Mouse (Mus musculus) kidney, embryonic 14.5 days (tissue): Measurements from ENCODE around the gene Chka. TPM values are rescaled to one million over a fixed set of nuclear protein-coding genes. Genes with fewer than 3 reads are reported as not detected.

Experiments used
- ATAC-seq: fragments of 200-750 bp; cut with Nextera tagmentation; 2 replicates; pipeline ENCODE4 v1.8.0; 2017; ENCODE audit warnings: moderate number of reproducible peaks, mild to moderate bottlenecking, moderate TSS enrichment, moderate library complexity; ENCODE audit not compliant: low FRiP score, low TSS enrichment
- H3K27ac ChIP-seq: fragments of 300-500 bp; sonication (generic); 2 replicates; pipeline ENCODE4 v1.5.1; 2014; ENCODE audit warnings: low read depth, mild to moderate bottlenecking, low read length, moderate library complexity, mixed read lengths
- H3K27me3 ChIP-seq: fragments of 300-500 bp; sonication (generic); 2 replicates; pipeline ENCODE4 v1.6.1; 2014; ENCODE audit warnings: mild to moderate bottlenecking, low read length; ENCODE audit not compliant: control insufficient read depth, insufficient read depth
- H3K36me3 ChIP-seq: fragments of 300-500 bp; sonication (generic); 2 replicates; pipeline ENCODE4 v1.6.1; 2014; ENCODE audit warnings: low read length, mixed read lengths; ENCODE audit not compliant: control insufficient read depth, insufficient read depth
- H3K4me1 ChIP-seq: fragments of 300-500 bp; sonication (generic); 2 replicates; pipeline ENCODE4 v1.6.1; 2014; ENCODE audit warnings: low read length, mixed read lengths; ENCODE audit not compliant: control insufficient read depth, insufficient read depth
- H3K4me2 ChIP-seq: fragments of 300-500 bp; sonication (generic); replicated peaks from 2 replicates; pipeline ENCODE4 v1.6.1; 2014; ENCODE audit warnings: low read depth, mild to moderate bottlenecking, low read length
- H3K4me3 ChIP-seq: fragments of 300-500 bp; sonication (generic); 2 replicates; pipeline ENCODE4 v1.5.1; 2014; ENCODE audit warnings: mild to moderate bottlenecking, low read length
- H3K9ac ChIP-seq: fragments of 300-500 bp; sonication (generic); 2 replicates; pipeline ENCODE4 v1.6.1; 2014; ENCODE audit warnings: low read depth, mild to moderate bottlenecking, low read length, moderate library complexity
- H3K9me3 ChIP-seq: fragments of 300-500 bp; sonication (generic); 2 replicates; pipeline ENCODE4 v1.6.1; 2016; ENCODE audit warnings: low read length; ENCODE audit not compliant: control insufficient read depth
- WGBS: fragments of 180-500 bp; shearing (Covaris S2); extraction: QIAGEN DNeasy Blood & Tissue Kit; methylation state at CpG from one replicate; pipeline ENCODE4 v1.1.7; 2014; 5-methylcytosine and 5-hydroxymethylcytosine counted together
- polyA plus RNA-seq: library from polyadenylated mRNA; unstranded; fragments of >200 nt; fragmentation: Nextera tagmentation; extraction: Ambion mirVana; gene quantifications from 2 replicates; pipeline ENCODE4 v1.2.1, GENCODE M21; 2014

Chka gene
- polyA plus RNA-seq, 1 experiment from 2014 or later = 62.6 TPM

DNA sequence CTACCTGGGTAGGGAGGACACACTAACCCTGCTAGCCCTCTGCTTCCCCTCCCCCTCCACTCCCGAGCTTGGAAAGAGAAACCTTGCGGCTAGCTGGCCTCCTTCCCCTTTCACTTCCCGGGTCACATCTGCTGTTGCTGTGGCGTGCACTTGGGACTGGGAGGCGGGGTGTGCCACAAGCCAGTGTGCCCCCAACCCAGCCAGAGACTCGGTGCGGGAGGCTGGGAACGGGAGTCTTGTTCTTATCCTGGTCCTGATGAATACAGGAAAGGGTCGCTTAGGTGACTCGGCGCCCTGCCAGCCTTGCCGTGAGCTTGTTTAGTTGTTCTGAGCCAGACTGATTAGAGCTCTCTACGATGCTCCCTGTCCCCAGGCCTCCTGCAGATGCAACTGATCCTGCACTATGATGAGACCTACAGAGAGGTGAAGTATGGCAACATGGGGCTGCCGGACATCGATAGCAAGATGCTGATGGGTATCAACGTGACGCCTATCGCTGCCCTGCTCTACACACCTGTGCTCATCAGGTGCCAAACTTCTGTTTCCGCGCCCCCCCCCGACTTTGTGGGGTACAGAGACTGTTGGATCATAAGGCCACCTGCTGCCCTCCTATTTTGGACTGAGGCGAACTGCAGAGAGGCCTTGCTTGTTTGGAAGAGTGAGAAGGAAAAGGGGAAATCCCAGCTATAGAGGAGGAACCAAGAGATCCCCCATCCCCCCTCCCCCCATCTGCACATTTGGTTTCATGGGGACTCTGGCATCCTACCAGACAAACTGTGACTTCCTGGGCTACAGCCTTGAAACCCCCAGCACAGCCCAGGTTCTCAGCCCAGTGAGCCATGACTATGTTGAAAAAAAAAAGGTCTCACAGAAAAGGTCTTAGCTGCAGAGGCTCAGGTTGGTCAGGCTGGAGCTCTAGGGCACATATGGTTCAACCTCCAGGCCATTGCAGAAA, 84.6 kb downstream of the Chka start:
- peak overlapping the region; percentile 50 for H3K4me3 ChIP-seq
- 0 out of 2 replicates have a peak, but pooled peaks have one; percentile 17 for ATAC-seq

DNA sequence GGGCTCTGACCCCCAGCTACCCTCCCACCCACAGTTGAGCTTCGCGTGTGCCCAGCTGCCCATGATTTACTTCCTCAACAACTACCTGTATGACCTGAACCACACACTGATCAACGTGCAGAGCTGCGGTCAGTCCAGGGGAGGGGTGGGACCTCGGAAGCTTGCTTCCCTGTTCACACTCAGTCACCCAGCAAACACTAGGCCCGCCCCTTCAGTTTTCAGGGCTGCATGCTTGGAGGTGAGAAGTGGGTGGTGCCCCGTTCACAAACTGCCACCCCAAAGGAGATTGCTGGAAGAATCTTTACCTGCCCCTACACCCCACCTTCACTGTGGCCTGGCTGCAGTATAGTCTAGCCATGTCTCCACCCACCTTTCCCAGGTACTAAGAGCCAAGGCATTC, 90.7 kb downstream of the Chka start:
- Histone ChIP-seq H3K4me3 (no peak overlapping the region), H3K9ac (no peak overlapping the region), H3K4me2 (no peak overlapping the region), H3K27me3 (no peaks in the 10 kb centered on the region), H3K36me3 (no peaks in the 10 kb centered on the region), H3K9me3 (no peaks in the 10 kb centered on the region), H3K27ac (no peak overlapping the region), H3K4me1 (no peaks in the 10 kb centered on the region)
- ATAC-seq = no peak
- 86% methylated on average over 7 of the region's 7 CpGs for WGBS

More for the DNA sequence above, 84.6 kb downstream of the Chka start:
- peak overlapping the region; percentile 89 for H3K4me2 ChIP-seq
- WGBS = 6% methylated on average over 22 of the region's 22 CpGs
- H3K27me3 ChIP-seq = no peaks in the 10 kb centered on the region
- H3K9me3 ChIP-seq = no peaks in the 10 kb centered on the region
- H3K9ac ChIP-seq = peak overlapping the region; percentile 59
- peaks cover 6% of the 10 kb centered on the region; the same call in 1 of the 2 replicates for H3K4me1 ChIP-seq
- no peak overlapping the region for H3K27ac ChIP-seq
- H3K36me3 ChIP-seq = no peaks in the 10 kb centered on the region

DNA sequence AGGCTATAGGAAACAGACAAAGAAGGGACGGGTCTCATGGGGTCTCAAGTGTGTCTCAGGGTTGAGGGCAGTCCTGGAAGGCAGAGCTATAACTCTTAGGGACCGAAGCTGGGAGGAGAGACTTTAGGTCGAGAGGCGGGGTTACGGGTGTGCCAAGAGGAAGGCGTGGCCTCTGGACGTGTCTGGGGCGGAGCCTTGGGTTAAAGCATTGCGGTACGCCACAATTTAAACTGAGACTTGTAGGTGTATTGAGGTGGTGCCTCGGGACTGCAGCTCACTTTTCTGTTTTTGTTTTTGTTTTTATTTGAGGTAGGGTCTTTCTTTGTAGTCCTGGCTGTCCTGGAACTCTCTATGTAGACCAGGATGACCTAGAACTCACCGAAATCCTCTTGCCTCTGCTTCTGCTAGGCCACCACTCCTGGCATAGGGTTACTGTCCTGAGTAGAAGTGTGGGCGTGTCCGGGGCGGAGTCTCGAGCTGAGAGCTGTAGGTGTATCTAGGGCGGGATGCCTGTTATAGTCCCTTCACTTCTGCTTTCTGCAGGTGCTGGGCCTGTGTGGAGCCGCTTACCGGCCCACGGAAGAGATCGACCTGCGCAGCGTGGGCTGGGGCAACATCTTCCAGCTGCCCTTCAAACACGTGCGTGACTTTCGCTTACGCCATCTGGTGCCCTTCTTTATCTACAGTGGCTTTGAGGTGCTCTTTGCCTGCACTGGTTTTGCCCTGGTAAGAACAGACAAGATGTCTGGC, 91.6 kb downstream of the Chka start:
- 23% methylated on average over 27 of the region's 27 CpGs for WGBS
- ATAC-seq = 0 out of 2 replicates have a peak, but pooled peaks have one; percentile 28

More for the DNA sequence above, 91.6 kb downstream of the Chka start:
- Histone ChIP-seq H3K4me1 (no peaks in the 10 kb centered on the region), H3K27me3 (no peaks in the 10 kb centered on the region), H3K36me3 (no peaks in the 10 kb centered on the region), H3K9ac (no peak overlapping the region), H3K4me2 (peak overlapping the region; percentile 25), H3K9me3 (no peaks in the 10 kb centered on the region), H3K4me3 (no peak overlapping the region), H3K27ac (no peak overlapping the region)

Other genes with a start within 250 kb of the Chka start
- 7.7 and 10.1 TPM in 2 replicates for gene Lrp5, start 165.2 kb upstream of the Chka start, polyA plus RNA-seq
- 33.7 and 38.6 TPM in 2 replicates for gene 1810055G02Rik, start 143.5 kb upstream of the Chka start, polyA plus RNA-seq
- 20.2 and 41.7 TPM in 2 replicates for gene Kmt5b, start 84.4 kb upstream of the Chka start, polyA plus RNA-seq
- gene Tcirg1, start 55.4 kb downstream of the Chka start, polyA plus RNA-seq = 26.2 and 35.0 TPM in 2 replicates
- 397 and 412 TPM in 2 replicates for gene Ndufs8, start 61.0 kb downstream of the Chka start, polyA plus RNA-seq
- gene Aldh3b1, start 78.0 kb downstream of the Chka start, polyA plus RNA-seq = 2.8 and 3.0 TPM in 2 replicates
- gene Unc93b1, start 83.4 kb downstream of the Chka start, polyA plus RNA-seq = 7.0 and 12.4 TPM in 2 replicates
- not detected in 2 replicates for gene Aldh3b3, start 106.9 kb downstream of the Chka start, polyA plus RNA-seq
- 1.3 and 1.6 TPM in 2 replicates for gene Aldh3b2, start 120.6 kb downstream of the Chka start, polyA plus RNA-seq
- gene Acy3, start 134.8 kb downstream of the Chka start, polyA plus RNA-seq = 22.4 and 26.3 TPM in 2 replicates
- 0.74 and 1.1 TPM in 2 replicates for gene Tbx10, start 141.0 kb downstream of the Chka start, polyA plus RNA-seq
- 37.6 and 38.5 TPM in 2 replicates for gene Nudt8, start 148.8 kb downstream of the Chka start, polyA plus RNA-seq
- 2.5 and 2.7 TPM in 2 replicates for gene Gm49405, start 148.9 kb downstream of the Chka start, polyA plus RNA-seq
- gene Doc2g, start 151.5 kb downstream of the Chka start, polyA plus RNA-seq = 4.5 and 5.8 TPM in 2 replicates
- gene Ndufv1, start 161.0 kb downstream of the Chka start, polyA plus RNA-seq = 214 and 223 TPM in 2 replicates
- 518 and 527 TPM in 2 replicates for gene Gstp1, start 186.2 kb downstream of the Chka start, polyA plus RNA-seq
- 1.4 and 5.3 TPM in 2 replicates for gene Gstp2, start 194.2 kb downstream of the Chka start, polyA plus RNA-seq
- gene Gstp3, start 207.8 kb downstream of the Chka start, polyA plus RNA-seq = 0.34 TPM in 1 of 2 replicates, not detected in the other
- not detected in 2 replicates for gene Cabp2, start 229.8 kb downstream of the Chka start, polyA plus RNA-seq
- 116 and 121 TPM in 2 replicates for gene Cdk2ap2, start 245.4 kb downstream of the Chka start, polyA plus RNA-seq
- 14.0 and 15.8 TPM in 2 replicates for gene Pitpnm1, start 248.2 kb downstream of the Chka start, polyA plus RNA-seq